Mouse (Mus musculus) frontal cortex, postnatal 36 days (tissue): ENCODE data around the gene Ogdh.
"Not testable (repeated sequence)": the region's sequence is repeated elsewhere in the genome, so short reads cannot be mapped to it uniquely, and the experiment has no call there.

Source experiments
- DNase-seq, 2 experiments: peaks; one replicate each; pipeline ENCODE4 v3.0.0; 2022; ENCODE audit warnings: low spot score in 2 of 2

The Ogdh gene

GRCm38 (mm10) chr11:6291401-6292115 lies at the start of gene Ogdh:
Gene Ogdh, plus strand, starts transcription at chr11:6291633.
- peak; percentile 99 to 100 for DNase-seq

- DNase-seq: no peak
These were observed 46.7 kb upstream of the Ogdh start for GRCm38 (mm10) chr11:6244707-6245106.

- no peak for DNase-seq
These were observed 39.2 kb upstream of the Ogdh start for GRCm38 (mm10) chr11:6252248-6252647.

GRCm38 (mm10) chr11:6252824-6253223 lies 38.6 kb upstream of the Ogdh start:
- DNase-seq: no peak

- DNase-seq: not testable (repeated sequence)
These were observed 36.8 kb upstream of the Ogdh start for GRCm38 (mm10) chr11:6254602-6255001.

GRCm38 (mm10) chr11:6256490-6257072 lies 34.9 kb upstream of the Ogdh start:
- DNase-seq: no peak

- no peak for DNase-seq
These were observed 32.0 kb upstream of the Ogdh start for GRCm38 (mm10) chr11:6259413-6259812.

GRCm38 (mm10) chr11:6261434-6262082 lies 29.9 kb upstream of the Ogdh start:
- DNase-seq: peak; percentile 70 to 74

GRCm38 (mm10) chr11:6266621-6267020 lies 24.8 kb upstream of the Ogdh start:
- DNase-seq: no peak

GRCm38 (mm10) chr11:6267320-6268254 lies 23.8 kb upstream of the Ogdh start, which contains the start of gene Ddx56:
Gene Ddx56, minus strand, starts transcription at chr11:6267772.
- peak; percentile 90 to 96 for DNase-seq

- DNase-seq: no peak
These were observed 17.8 kb upstream of the Ogdh start for GRCm38 (mm10) chr11:6273607-6274006.

GRCm38 (mm10) chr11:6274387-6275093 lies 16.9 kb upstream of the Ogdh start, which contains the start of gene Tmed4:
Gene Tmed4, minus strand, starts transcription at chr11:6274870.
- peak; percentile 98 for DNase-seq

- DNase-seq: no peak
These were observed 16.3 kb upstream of the Ogdh start for GRCm38 (mm10) chr11:6275094-6275484.

- no peak for DNase-seq
These were observed 15.0 kb upstream of the Ogdh start for GRCm38 (mm10) chr11:6276466-6276865.

GRCm38 (mm10) chr11:6282940-6283339 lies 8.5 kb upstream of the Ogdh start:
- no peak for DNase-seq

- DNase-seq: no peak
These were observed 1.3 kb upstream of the Ogdh start for GRCm38 (mm10) chr11:6290138-6290537.

GRCm38 (mm10) chr11:6290883-6291282 lies 550 bp upstream of the Ogdh start:
- DNase-seq: no peak

GRCm38 (mm10) chr11:6292116-6292987 lies 919 bp downstream of the Ogdh start:
- peak; percentile 66 to 80 for DNase-seq

GRCm38 (mm10) chr11:6292988-6293349 lies 1.5 kb downstream of the Ogdh start:
- DNase-seq: no peak

GRCm38 (mm10) chr11:6293601-6294000 lies 2.2 kb downstream of the Ogdh start:
- DNase-seq: no peak
